Mouse (Mus musculus) spleen, postnatal 14 days (tissue): ENCODE data around the gene Olfr1118.
"Not testable (repeated sequence)": the region's sequence is repeated elsewhere in the genome, so short reads cannot be mapped to it uniquely, and the experiment has no call there.

Experiments used
- DNase-seq, 2 experiments: peaks; one replicate each; pipeline ENCODE4 v3.0.0; 2021 to 2022; ENCODE audit warnings: low spot score in 2 of 2

Olfr1118 gene

DNA sequence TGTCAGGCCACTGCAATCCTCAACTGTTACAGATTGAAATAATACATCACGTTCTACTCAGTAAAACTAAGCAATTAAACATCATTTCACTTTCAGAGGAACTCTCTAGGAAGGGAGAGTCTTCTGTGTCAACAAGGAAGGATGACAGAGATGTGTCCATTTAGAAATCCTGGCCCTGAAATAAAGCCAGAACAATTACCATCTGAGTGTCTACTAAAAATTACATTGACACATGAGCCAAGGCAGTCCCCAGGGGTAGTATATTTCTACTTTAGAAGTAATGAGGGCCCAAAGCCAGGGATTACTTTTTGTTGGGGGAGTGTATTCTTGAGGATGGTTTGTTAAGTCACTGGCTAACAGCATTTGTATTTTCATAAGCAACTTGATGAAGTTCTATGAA is at the start of gene Olfr1118:
Olfr1118 (plus strand) TSS at position 301 of the 400 bp plus-strand sequence.
- DNase-seq = no peak

DNA sequence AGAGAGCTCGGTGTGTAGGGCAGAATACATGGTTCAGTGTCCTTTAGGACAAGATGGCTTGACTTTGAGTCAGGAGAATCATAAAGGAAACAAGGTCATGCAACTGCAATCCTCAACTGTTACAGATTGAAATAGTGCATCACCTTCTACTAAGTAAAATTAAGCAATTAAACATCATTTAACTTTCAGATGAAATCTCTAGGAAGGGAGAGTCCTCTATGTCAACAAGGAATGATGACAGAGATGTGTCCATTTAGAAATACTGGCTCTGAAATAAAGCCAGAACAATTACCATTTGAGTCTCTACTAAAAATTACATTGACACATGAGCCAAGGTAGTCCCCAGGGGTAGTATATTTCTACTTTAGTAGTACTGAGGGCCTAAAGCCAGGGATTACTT is 40.1 kb upstream of the Olfr1118 start, which contains the start of gene Olfr1116:
Olfr1116 (plus strand) TSS at position 301 of the 400 bp plus-strand sequence.
- DNase-seq = no peak

GRCm38 (mm10) chr2:87293977-87294376 is 13.4 kb upstream of the Olfr1118 start:
- DNase-seq = not testable (repeated sequence)

GRCm38 (mm10) chr2:87354515-87354914 is 47.1 kb downstream of the Olfr1118 start, which contains the start of gene Olfr1120:
Gene Olfr1120, plus strand, starts transcription at chr2:87354815.
- DNase-seq = no peak

- DNase-seq = not testable (repeated sequence)
Observed at GRCm38 (mm10) chr2:87360121-87360520, 52.7 kb downstream of the Olfr1118 start.
